Mouse (Mus musculus): ENCODE data around the gene Bhlhe40. TPM values are rescaled to one million over a fixed set of nuclear protein-coding genes. Genes with fewer than 3 reads are reported as not detected.

Bhlhe40 gene
- polyA plus RNA-seq, 1 experiment from 2014 or later: 3.0 TPM

- H3K36me3 ChIP-seq (ENCODE audit: control insufficient read depth, insufficient read depth, low read length): no peaks in the 10 kb centered on the region
- 78% methylated on average over 3 of the region's 3 CpGs for WGBS
- ATAC-seq (ENCODE audit: low FRiP score): no peak
- H3K4me1 ChIP-seq (replicated peaks; ENCODE audit: control insufficient read depth, insufficient read depth, low read length): no peaks in the 10 kb centered on the region
- no peaks in the 10 kb centered on the region for H3K9me3 ChIP-seq (ENCODE audit: control insufficient read depth, low read length)
- H3K4me2 ChIP-seq (replicated peaks; ENCODE audit: low read depth, low read length): no peak overlapping the region
- no peak overlapping the region for H3K4me3 ChIP-seq (ENCODE audit: low read depth, low read length)
- DNase-seq (ENCODE audit: low spot score): no peak
- no peaks in the 10 kb centered on the region for H3K27me3 ChIP-seq (ENCODE audit: control insufficient read depth, insufficient read depth, low read length)
- no peak overlapping the region for H3K9ac ChIP-seq (ENCODE audit: low read depth, low read length)
- H3K27ac ChIP-seq (ENCODE audit: low read depth, low read length): no peak overlapping the region
Measured at GRCm38 (mm10) chr6:108692986-108693385, 32.6 kb downstream of the Bhlhe40 start.

DNA sequence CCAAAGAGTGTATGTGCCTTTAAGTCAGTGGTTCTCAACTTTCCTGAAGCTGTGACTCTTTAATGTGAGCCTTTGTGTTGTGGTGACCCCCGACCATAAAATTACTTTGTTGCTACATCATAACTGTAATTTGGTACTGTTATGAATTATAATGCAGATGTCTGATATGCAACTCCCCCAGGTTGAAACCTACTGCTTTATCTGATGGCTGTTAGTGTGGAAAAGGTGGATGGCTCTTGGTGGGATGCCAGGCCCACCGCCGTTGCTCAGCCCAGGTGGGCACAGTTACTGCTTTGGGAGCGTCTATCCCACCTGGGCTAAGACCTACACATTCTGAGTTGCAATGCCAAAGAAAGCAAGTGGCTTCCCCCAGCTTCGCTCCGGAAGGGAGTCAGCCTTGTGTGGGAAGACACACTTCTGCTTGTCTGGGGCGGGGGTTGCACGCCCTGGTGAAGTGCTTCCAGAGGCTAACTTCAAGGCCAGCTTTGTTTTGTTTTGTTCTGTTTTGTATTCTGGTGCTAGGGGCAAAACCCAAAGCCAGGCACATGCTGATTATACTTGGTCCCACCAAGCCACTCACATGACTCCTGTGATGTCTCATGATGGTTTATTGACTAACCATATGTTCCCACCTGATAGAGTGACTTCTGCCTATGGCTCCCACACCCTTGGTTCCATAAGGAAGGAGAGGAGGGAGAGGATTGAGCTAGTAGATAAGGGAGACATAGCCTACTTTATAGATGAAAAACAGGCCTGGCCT, 34.7 kb downstream of the Bhlhe40 start:
- H3K4me2 ChIP-seq (replicated peaks; ENCODE audit: low read depth, low read length): no peak overlapping the region
- no peak overlapping the region for H3K27ac ChIP-seq (ENCODE audit: low read depth, low read length)
- no peak for DNase-seq (ENCODE audit: low spot score)
- no peak overlapping the region for H3K9ac ChIP-seq (ENCODE audit: low read depth, low read length)
- H3K36me3 ChIP-seq (ENCODE audit: control insufficient read depth, insufficient read depth, low read length): no peaks in the 10 kb centered on the region
- no peak overlapping the region for H3K4me3 ChIP-seq (ENCODE audit: low read depth, low read length)
- WGBS: 89% methylated on average over 8 of the region's 8 CpGs
- H3K27me3 ChIP-seq (ENCODE audit: control insufficient read depth, insufficient read depth, low read length): no peaks in the 10 kb centered on the region
- H3K9me3 ChIP-seq (ENCODE audit: control insufficient read depth, low read length): no peaks in the 10 kb centered on the region
- no peak for ATAC-seq (ENCODE audit: low FRiP score)
- peaks cover 3% of the 10 kb centered on the region; the same call in 1 of the 2 replicates for H3K4me1 ChIP-seq (replicated peaks; ENCODE audit: control insufficient read depth, insufficient read depth, low read length)

DNA sequence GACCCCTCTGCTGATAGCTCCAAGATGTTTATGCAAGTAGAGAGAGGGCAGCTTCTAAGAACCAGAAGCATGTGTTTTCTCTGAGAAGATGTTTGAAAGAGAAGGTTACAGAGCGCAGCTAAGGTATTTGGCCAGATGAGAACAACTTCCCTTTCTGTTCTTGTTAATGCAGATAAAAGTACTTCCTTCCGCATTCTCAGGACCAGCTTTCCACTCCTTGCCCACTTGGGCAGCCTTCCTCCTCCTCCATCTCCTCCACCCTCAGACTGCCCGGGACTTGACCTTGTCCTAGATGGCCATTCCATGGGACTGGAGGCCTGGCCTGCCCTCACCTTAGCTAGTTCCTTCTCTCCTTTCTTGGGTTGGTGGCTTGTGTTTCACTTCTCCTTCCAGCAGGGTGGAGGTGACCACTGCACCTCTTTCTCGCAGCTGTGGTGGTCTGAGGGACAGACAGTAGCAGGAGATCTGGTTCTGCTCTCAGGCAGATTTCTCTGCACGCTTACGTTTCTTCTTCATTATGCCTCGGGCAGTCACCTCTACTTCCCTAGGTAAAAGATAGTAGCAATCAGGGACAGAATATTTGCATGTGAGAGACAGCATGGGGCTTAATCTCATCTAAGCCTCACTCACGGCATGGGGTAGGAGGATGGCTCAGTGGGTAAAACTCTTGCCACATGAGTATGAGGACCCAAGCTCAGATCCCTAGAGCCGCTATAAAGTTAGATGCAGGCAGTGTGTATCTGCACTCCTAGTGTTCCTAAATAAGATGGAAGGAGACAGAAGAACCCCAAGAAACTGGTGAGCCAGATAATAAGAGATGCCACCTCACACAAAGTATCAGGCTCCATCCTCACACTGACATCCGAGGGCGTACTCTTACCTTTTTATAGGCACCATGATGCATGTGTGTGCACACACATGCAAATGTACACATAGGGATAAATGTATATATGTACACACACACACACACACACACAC, 35.7 kb downstream of the Bhlhe40 start:
- H3K9me3 ChIP-seq (ENCODE audit: control insufficient read depth, low read length): no peaks in the 10 kb centered on the region
- H3K9ac ChIP-seq (ENCODE audit: low read depth, low read length): no peak overlapping the region
- 84% methylated on average over 11 of the region's 11 CpGs for WGBS
- no peak for DNase-seq (ENCODE audit: low spot score)
- no peak for ATAC-seq (ENCODE audit: low FRiP score)
- peaks cover 9% of the 10 kb centered on the region for H3K4me1 ChIP-seq (replicated peaks; ENCODE audit: control insufficient read depth, insufficient read depth, low read length)
- H3K27me3 ChIP-seq (ENCODE audit: control insufficient read depth, insufficient read depth, low read length): no peaks in the 10 kb centered on the region
- no peak overlapping the region for H3K4me3 ChIP-seq (ENCODE audit: low read depth, low read length)
- H3K36me3 ChIP-seq (ENCODE audit: control insufficient read depth, insufficient read depth, low read length): no peaks in the 10 kb centered on the region
- no peak overlapping the region for H3K4me2 ChIP-seq (replicated peaks; ENCODE audit: low read depth, low read length)
- no peak overlapping the region for H3K27ac ChIP-seq (ENCODE audit: low read depth, low read length)

GRCm38 (mm10) chr6:108696822-108697202, 36.4 kb downstream of the Bhlhe40 start:
- Histone ChIP-seq H3K36me3 (ENCODE audit: control insufficient read depth, insufficient read depth, low read length) (no peaks in the 10 kb centered on the region), H3K4me1 (replicated peaks; ENCODE audit: control insufficient read depth, insufficient read depth, low read length) (peaks cover 9% of the 10 kb centered on the region), H3K9ac (ENCODE audit: low read depth, low read length) (no peak overlapping the region), H3K27me3 (ENCODE audit: control insufficient read depth, insufficient read depth, low read length) (no peaks in the 10 kb centered on the region), H3K27ac (ENCODE audit: low read depth, low read length) (no peak overlapping the region), H3K9me3 (ENCODE audit: control insufficient read depth, low read length) (no peaks in the 10 kb centered on the region), H3K4me2 (replicated peaks; ENCODE audit: low read depth, low read length) (no peak overlapping the region), H3K4me3 (ENCODE audit: low read depth, low read length) (no peak overlapping the region)
- no peak for DNase-seq (ENCODE audit: low spot score)
- ATAC-seq (ENCODE audit: low FRiP score): no peak
- WGBS: 98% methylated on average over 3 of the region's 3 CpGs

DNA sequence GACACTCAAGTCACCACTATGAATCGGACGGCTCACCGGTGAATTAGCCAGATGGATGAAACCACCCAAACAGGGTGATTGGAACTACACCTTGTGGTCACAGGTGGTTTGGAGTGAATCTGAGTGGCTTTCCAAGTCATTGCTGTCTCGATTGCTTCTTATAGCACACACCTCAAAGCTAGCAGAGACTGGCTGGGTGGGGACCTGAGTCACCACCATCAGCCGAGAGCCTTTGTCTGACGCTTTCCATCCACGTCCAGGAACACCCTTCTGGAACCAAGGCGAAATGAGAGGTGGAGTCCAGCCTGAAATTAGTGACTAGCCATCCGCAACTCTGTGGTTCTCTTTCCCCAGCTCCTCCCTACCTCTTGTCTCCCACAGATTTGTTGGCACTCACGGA, 36.9 kb downstream of the Bhlhe40 start:
- H3K4me3 ChIP-seq (ENCODE audit: low read depth, low read length): no peak overlapping the region

GRCm38 (mm10) chr6:108698343-108698870, 38.0 kb downstream of the Bhlhe40 start:
- H3K27me3 ChIP-seq (ENCODE audit: control insufficient read depth, insufficient read depth, low read length): no peaks in the 10 kb centered on the region
- H3K27ac ChIP-seq (ENCODE audit: low read depth, low read length): 0 out of 2 replicates have a peak overlapping the region, but pooled peaks have one; percentile 12
- 21% methylated on average over 4 of the region's 4 CpGs for whole genome bisulfite sequencing
- no peaks in the 10 kb centered on the region for H3K36me3 ChIP-seq (ENCODE audit: control insufficient read depth, insufficient read depth, low read length)
- H3K9ac ChIP-seq (ENCODE audit: low read depth, low read length): no peak overlapping the region
- no peak overlapping the region for H3K4me2 ChIP-seq (replicated peaks; ENCODE audit: low read depth, low read length)
- DNase-seq (ENCODE audit: low spot score): peak; percentile 47
- ATAC-seq (ENCODE audit: low FRiP score): peak; percentile 71
- H3K9me3 ChIP-seq (ENCODE audit: control insufficient read depth, low read length): no peaks in the 10 kb centered on the region
- no peak overlapping the region for H3K4me3 ChIP-seq (ENCODE audit: low read depth, low read length)
- H3K4me1 ChIP-seq (replicated peaks; ENCODE audit: control insufficient read depth, insufficient read depth, low read length): peaks cover 9% of the 10 kb centered on the region

More for the DNA sequence above, 36.9 kb downstream of the Bhlhe40 start:
- Histone ChIP-seq H3K9me3 (ENCODE audit: control insufficient read depth, low read length) (no peaks in the 10 kb centered on the region), H3K4me2 (replicated peaks; ENCODE audit: low read depth, low read length) (no peak overlapping the region), H3K27ac (ENCODE audit: low read depth, low read length) (no peak overlapping the region), H3K9ac (ENCODE audit: low read depth, low read length) (no peak overlapping the region), H3K36me3 (ENCODE audit: control insufficient read depth, insufficient read depth, low read length) (no peaks in the 10 kb centered on the region), H3K27me3 (ENCODE audit: control insufficient read depth, insufficient read depth, low read length) (no peaks in the 10 kb centered on the region), H3K4me1 (replicated peaks; ENCODE audit: control insufficient read depth, insufficient read depth, low read length) (peaks cover 9% of the 10 kb centered on the region)
- 89% methylated on average over 10 of the region's 10 CpGs for WGBS
- ATAC-seq (ENCODE audit: low FRiP score) (no peak), DNase-seq (ENCODE audit: low spot score) (no peak)

- Histone ChIP-seq H3K9ac (ENCODE audit: low read depth, low read length) (no peak overlapping the region), H3K27me3 (ENCODE audit: control insufficient read depth, insufficient read depth, low read length) (no peaks in the 10 kb centered on the region), H3K4me3 (ENCODE audit: low read depth, low read length) (no peak overlapping the region), H3K4me2 (replicated peaks; ENCODE audit: low read depth, low read length) (no peak overlapping the region), H3K27ac (ENCODE audit: low read depth, low read length) (no peak overlapping the region), H3K36me3 (ENCODE audit: control insufficient read depth, insufficient read depth, low read length) (no peaks in the 10 kb centered on the region), H3K9me3 (ENCODE audit: control insufficient read depth, low read length) (no peaks in the 10 kb centered on the region), H3K4me1 (replicated peaks; ENCODE audit: control insufficient read depth, insufficient read depth, low read length) (peaks cover 9% of the 10 kb centered on the region)
- DNase-seq (ENCODE audit: low spot score) (no peak), ATAC-seq (ENCODE audit: low FRiP score) (no peak)
- 72% methylated on average over 3 of the region's 3 CpGs for WGBS
Measured at GRCm38 (mm10) chr6:108699679-108700078, 39.2 kb downstream of the Bhlhe40 start.

- Histone ChIP-seq H3K9me3 (ENCODE audit: control insufficient read depth, low read length) (no peaks in the 10 kb centered on the region), H3K4me3 (ENCODE audit: low read depth, low read length) (no peak overlapping the region), H3K4me2 (replicated peaks; ENCODE audit: low read depth, low read length) (peak overlapping the region; percentile 37), H3K27me3 (ENCODE audit: control insufficient read depth, insufficient read depth, low read length) (no peaks in the 10 kb centered on the region), H3K9ac (ENCODE audit: low read depth, low read length) (peak overlapping the region; percentile 37; the same call in 1 of the 2 replicates), H3K4me1 (replicated peaks; ENCODE audit: control insufficient read depth, insufficient read depth, low read length) (peaks cover 9% of the 10 kb centered on the region), H3K27ac (ENCODE audit: low read depth, low read length) (peak overlapping the region; percentile 36; the same call in 1 of the 2 replicates), H3K36me3 (ENCODE audit: control insufficient read depth, insufficient read depth, low read length) (no peaks in the 10 kb centered on the region)
- WGBS: 19% methylated on average over 17 of the region's 17 CpGs
- DNase-seq (ENCODE audit: low spot score): peak; percentile 39
- peak; percentile 55 for ATAC-seq (ENCODE audit: low FRiP score)
Measured at GRCm38 (mm10) chr6:108700638-108701343, 40.4 kb downstream of the Bhlhe40 start.
